Mouse (Mus musculus): ENCODE measurements around the gene Echdc3.
A peak's percentile ranks its signal among the peaks of the same experiment; 100 is the strongest.

The Echdc3 gene

DNA sequence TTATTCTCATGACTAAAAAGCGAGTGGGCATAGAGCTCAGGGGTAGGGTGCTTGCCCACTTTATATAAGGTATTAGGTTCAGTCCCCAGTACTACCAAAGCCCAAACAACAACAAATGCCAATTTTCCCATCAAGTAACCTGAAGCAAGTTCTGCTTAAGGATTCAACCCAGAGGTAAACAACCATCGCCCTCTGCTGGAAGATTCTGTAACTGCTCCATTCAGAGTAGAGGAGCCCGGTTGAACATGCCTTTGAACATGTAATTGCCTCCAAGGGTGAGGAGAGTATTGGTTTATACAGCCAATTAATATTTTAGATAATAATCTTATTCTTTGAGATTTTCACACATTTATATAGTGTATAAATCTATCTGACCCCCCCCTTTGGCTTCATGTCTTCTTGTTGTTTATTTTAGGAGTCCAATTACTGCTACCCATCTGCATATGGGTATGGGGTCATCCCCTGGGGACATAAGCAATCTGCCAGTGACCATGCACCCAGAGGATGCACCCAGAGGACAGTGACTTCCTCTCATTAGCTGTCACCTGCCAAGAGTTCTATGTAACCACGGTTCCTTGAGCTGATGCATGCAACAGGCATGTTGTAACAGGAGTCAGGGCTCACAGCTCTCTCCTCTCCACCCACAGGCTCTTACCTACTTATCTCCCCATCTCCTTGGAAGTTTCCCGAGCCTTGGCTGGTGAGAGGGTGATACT is 44.8 kb downstream of the Echdc3 start:
- peak; percentile 47 for DNase-seq (ENCODE audit: low spot score)

DNA sequence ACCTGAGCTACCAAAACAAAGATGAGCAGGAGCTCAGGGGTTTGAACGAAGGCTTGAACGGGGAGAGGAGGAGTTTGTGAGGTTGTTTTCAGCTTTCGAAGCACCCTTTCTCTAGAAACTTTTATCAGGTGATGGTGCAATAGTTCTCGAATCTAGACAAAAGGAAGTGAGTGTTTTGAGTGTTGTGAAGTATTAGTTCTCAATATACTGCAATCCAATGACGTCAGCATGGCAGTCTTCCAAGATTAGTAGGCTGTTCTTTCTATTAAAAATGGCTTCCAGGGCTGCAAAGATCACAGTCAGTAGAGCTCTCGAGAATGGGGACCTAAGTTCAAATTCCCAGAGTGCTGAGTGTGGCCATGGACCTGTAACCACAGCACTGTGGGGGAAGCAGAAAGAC is 47.1 kb downstream of the Echdc3 start:
- no peak for DNase-seq (ENCODE audit: low spot score)

DNA sequence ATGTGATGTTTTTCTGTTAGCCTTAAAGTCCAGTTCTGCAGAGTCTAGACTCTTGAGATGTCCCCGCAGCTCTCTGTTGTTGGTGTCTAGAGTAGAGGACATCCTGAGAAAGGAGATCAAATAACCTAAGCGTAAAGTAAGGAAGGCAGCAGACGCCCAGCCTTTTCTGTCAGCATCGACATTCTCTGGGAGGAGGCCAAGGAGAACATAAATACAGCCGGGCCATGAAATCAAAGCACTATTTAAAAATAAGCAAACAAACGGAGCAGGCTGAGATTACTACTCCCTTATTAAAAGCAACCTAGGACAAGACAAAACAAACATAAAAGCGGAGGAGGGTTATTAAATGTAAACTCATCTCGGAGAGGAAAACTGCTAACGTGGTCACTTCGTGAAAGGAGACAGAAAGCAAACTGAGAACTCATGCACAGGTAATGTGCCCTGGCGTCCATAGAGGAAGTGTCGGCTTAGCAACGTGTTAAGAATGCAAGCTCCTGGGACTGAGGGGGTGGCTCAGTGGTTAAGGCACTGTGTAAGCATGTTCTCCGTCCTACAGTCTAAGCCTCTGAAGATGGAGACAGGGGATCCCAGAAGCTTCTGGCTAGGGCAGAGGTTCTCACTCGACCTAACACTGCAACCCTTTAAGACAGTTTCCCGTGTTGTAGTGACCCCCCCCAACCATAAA is 48.1 kb downstream of the Echdc3 start:
- DNase-seq (ENCODE audit: low spot score): no peak

GRCm38 (mm10) chr2:6162366-6163040 is 50.3 kb downstream of the Echdc3 start:
- DNase-seq (ENCODE audit: low spot score): no peak

GRCm38 (mm10) chr2:6159735-6160134 is 53.1 kb downstream of the Echdc3 start:
- no peak for DNase-seq (ENCODE audit: low spot score)

DNA sequence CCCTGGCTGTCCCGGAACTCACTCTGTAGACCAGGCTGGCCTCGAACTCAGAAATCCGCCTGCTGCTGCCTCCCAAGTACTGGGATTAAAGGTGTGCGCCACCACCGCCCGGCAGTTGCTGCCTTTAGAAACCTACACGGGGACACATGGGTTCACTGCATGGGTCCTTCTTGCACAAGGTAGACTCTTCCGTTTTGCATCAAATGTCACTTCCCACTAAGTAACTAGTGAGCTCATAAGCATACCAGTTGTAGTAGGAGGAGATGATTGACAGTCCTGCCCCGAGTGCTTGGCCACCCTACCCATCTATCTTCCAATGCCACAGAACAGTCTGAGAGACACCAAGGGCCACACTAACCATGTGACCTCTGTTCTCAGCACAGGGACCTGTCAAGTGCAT is 53.6 kb downstream of the Echdc3 start:
- DNase-seq (ENCODE audit: low spot score): no peak

DNA sequence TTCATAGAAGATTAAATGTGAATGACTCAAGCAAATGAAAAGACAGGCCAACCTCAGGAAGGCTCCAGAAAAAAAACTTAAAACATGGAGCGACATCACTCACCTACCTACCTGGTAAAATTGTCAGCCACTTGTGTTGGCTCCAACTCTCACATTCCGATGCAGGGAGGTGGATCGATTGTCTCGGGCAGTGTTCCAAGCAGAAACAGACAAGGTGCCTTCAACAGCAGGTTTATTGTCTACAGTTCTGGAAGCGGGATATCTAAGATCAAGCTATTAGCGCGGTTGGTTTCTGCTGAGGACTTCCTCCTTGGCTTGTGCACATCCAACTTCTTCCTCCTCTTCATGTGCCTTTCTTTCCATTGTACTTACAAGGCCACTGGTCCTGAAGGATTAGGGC is 55.2 kb downstream of the Echdc3 start:
- DNase-seq (ENCODE audit: low spot score): no peak

GRCm38 (mm10) chr2:6157208-6157607 is 55.6 kb downstream of the Echdc3 start:
- DNase-seq (ENCODE audit: low spot score): no peak

- DNase-seq (ENCODE audit: low spot score): no peak
These were observed 63.0 kb downstream of the Echdc3 start for GRCm38 (mm10) chr2:6149801-6150200.

- DNase-seq (ENCODE audit: low spot score): no peak
These were observed 65.9 kb downstream of the Echdc3 start for GRCm38 (mm10) chr2:6146901-6147300.

- DNase-seq (ENCODE audit: low spot score): no peak
These were observed 66.6 kb downstream of the Echdc3 start for GRCm38 (mm10) chr2:6146257-6146656.

- DNase-seq (ENCODE audit: low spot score): no peak
These were observed 67.2 kb downstream of the Echdc3 start for GRCm38 (mm10) chr2:6145611-6146010.

GRCm38 (mm10) chr2:6142915-6143654 is 69.7 kb downstream of the Echdc3 start:
- DNase-seq (ENCODE audit: low spot score): no peak

DNA sequence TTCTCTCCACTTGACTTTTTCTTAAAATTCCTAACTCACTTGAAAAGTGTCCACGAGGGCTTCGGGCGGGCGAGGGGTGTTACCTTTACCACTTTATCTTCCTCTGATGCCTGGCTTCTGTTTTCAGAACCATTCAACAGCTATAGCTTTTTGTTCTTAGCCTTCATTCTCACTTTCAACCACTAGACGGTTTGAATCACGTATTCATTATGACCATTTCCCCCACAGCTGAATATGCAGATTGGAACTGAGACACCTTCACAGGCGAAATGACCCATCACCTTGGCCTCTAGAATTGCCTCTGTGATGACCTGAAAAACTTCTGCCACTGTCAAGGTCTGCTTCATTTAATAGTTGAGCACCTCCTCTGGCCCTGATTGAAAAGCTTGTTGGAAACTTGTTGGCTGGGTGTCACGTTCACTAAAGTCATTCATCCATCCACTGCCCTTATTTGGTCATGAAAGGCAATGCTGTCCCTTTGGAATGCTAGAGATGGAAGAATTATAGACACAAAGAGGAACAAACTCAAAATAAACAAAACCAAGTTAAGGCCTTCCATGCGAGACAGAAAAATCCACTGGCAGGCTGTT is 72.2 kb downstream of the Echdc3 start:
- no peak for DNase-seq (ENCODE audit: low spot score)

Data from left cerebral cortex, adult 11 months (tissue).